Mouse (Mus musculus) neural tube, embryonic 14.5 days (tissue): Measurements from ENCODE around the gene Gm21887. TPM values are rescaled to one million over a fixed set of nuclear protein-coding genes. Genes with fewer than 3 reads are reported as not detected.
"Not testable (repeated sequence)": the region's sequence is repeated elsewhere in the genome, so short reads cannot be mapped to it uniquely, and the experiment has no call there.

ENCODE experiments used
- ATAC-seq: fragments of 200-750 bp; cut with Nextera tagmentation; 2 replicates; pipeline ENCODE4 v1.8.0; 2017; ENCODE audit warnings: low read depth, mild to moderate bottlenecking, moderate TSS enrichment, moderate library complexity
- H3K27ac ChIP-seq: fragments of 300-500 bp; sonication (generic); 2 replicates; pipeline ENCODE4 v1.5.1; 2014; ENCODE audit warnings: low read depth, mild to moderate bottlenecking, control low read depth, low read length, moderate library complexity, mixed read lengths
- H3K27me3 ChIP-seq: fragments of 300-500 bp; sonication (generic); 2 replicates; pipeline ENCODE4 v1.6.1; 2014; ENCODE audit warnings: low read length; ENCODE audit not compliant: control insufficient read depth, insufficient read depth
- H3K36me3 ChIP-seq: fragments of 300-500 bp; sonication (generic); 2 replicates; pipeline ENCODE4 v1.6.1; 2014; ENCODE audit warnings: low read length, mixed read lengths; ENCODE audit not compliant: control insufficient read depth, insufficient read depth
- H3K4me1 ChIP-seq: fragments of 300-500 bp; sonication (generic); 2 replicates; pipeline ENCODE4 v1.6.1; 2014; ENCODE audit warnings: low read length; ENCODE audit not compliant: control insufficient read depth, insufficient read depth
- H3K4me2 ChIP-seq: fragments of 300-500 bp; sonication (generic); 2 replicates; pipeline ENCODE4 v1.6.1; 2014; ENCODE audit warnings: mild to moderate bottlenecking, low read depth, low read length, control low read depth
- H3K4me3 ChIP-seq: fragments of 300-500 bp; sonication (generic); 2 replicates; pipeline ENCODE4 v1.5.1; 2014; ENCODE audit warnings: low read depth, low read length, control low read depth, mixed read lengths
- H3K9ac ChIP-seq: fragments of 300-500 bp; sonication (generic); replicated peaks from 2 replicates; pipeline ENCODE4 v1.6.1; 2014; ENCODE audit warnings: low read depth, mild to moderate bottlenecking, control low read depth, low read length, mixed read lengths
- H3K9me3 ChIP-seq: fragments of 300-500 bp; sonication (generic); 2 replicates; pipeline ENCODE4 v1.6.1; 2016; ENCODE audit warnings: low read length; ENCODE audit not compliant: control insufficient read depth
- WGBS: fragments of 180-500 bp; shearing (Covaris S2); extraction: QIAGEN DNeasy Blood & Tissue Kit; methylation state at CpG from one replicate; pipeline ENCODE4 v1.1.7; 2014; 5-methylcytosine and 5-hydroxymethylcytosine counted together
- polyA plus RNA-seq: library from polyadenylated mRNA; unstranded; fragments of >200 nt; fragmentation: Nextera tagmentation; extraction: Ambion mirVana; gene quantifications from 2 replicates; pipeline ENCODE4 v1.2.1, GENCODE M21; 2014

Gm21887 gene
- polyA plus RNA-seq, 1 experiment from 2014 or later, result 359 TPM

DNA sequence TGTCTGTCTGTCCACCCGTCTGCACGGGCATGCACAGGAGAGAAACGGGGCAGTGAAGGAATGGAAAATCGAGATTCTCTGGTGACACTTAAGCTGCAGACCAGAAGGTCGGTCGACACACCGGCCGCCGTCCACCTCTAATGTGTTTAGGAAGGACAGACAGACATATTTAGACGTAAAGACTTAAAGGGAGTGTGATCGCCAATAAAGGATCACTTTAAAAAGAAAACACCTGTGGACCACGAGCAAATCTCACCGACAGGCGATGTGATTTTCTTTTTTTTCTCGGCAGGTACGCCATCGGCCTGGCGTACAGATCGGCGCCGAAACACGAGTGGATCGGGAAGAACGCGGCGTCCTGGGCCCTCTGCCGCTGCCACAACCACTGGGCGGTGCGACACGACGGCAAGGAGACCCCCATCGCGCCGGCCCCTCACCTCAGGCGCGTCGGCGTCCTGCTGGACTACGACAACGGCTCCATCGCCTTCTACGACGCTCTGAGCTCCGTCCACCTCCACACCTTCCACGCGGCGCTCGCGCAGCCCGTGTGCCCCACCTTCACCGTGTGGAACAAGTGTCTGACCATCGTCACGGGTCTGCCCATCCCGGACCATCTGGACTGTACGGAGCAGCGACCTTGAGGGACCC is 20.8 kb upstream of the Gm21887 start:
- not testable (repeated sequence) for H3K4me2 ChIP-seq, H3K4me1 ChIP-seq, H3K27ac ChIP-seq, H3K9ac ChIP-seq, ATAC-seq, H3K4me3 ChIP-seq, H3K27me3 ChIP-seq
- H3K36me3 ChIP-seq, result peaks cover 30% of the 10 kb centered on the region
- peaks cover 42% of the 10 kb centered on the region for H3K9me3 ChIP-seq
- 87% methylated on average over 56 of the region's 56 CpGs for WGBS

DNA sequence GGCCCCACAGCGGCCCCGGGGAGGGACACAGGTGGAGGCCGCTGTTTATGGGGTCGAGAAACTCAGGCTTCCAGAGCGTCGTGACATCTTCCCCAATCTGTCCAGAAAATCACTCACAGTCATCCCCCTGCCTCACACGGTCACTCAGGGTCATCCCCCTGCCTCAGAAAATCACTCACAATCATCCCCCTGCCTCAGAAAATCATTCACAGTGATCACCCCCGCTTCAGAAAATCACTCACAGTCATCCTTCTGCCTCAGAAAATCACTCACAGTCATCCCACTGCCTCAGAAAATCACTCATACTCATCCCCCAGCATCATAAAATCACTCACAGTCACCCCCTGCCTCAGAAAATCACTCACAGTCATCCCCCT is 20.3 kb upstream of the Gm21887 start:
- H3K4me2 ChIP-seq, H3K27ac ChIP-seq, H3K4me1 ChIP-seq, ATAC-seq, H3K9ac ChIP-seq, H3K27me3 ChIP-seq, H3K4me3 ChIP-seq: not testable (repeated sequence)
- peaks cover 28% of the 10 kb centered on the region for H3K36me3 ChIP-seq
- peaks cover 43% of the 10 kb centered on the region for H3K9me3 ChIP-seq
- 82% methylated on average over 8 of the region's 8 CpGs for WGBS

GRCm38 (mm10) chrX:169989691-169990631 is 19.5 kb upstream of the Gm21887 start:
- H3K27me3 ChIP-seq, H3K4me1 ChIP-seq, H3K9ac ChIP-seq, H3K27ac ChIP-seq, ATAC-seq: not testable (repeated sequence)
- peak overlapping the region; percentile 2; the same call in 1 of the 2 replicates for H3K4me3 ChIP-seq
- H3K4me2 ChIP-seq, result peak overlapping the region; percentile 8; the same call in 1 of the 2 replicates
- H3K36me3 ChIP-seq, result peaks cover 21% of the 10 kb centered on the region
- WGBS, result 63% methylated on average over 56 of the region's 56 CpGs
- peaks cover 50% of the 10 kb centered on the region for H3K9me3 ChIP-seq

- peak overlapping the region; percentile 29 for H3K4me2 ChIP-seq
- ATAC-seq, result peak; percentile 60
- H3K27me3 ChIP-seq, H3K4me1 ChIP-seq, H3K4me3 ChIP-seq, H3K9ac ChIP-seq: not testable (repeated sequence)
- WGBS, result 37% methylated on average over 28 of the region's 28 CpGs
- 0 out of 2 replicates have a peak overlapping the region, but pooled peaks have one; percentile 25 for H3K27ac ChIP-seq
- H3K36me3 ChIP-seq, result peaks cover 16% of the 10 kb centered on the region
- H3K9me3 ChIP-seq, result peaks cover 59% of the 10 kb centered on the region
Measured at GRCm38 (mm10) chrX:169991128-169991873, 18.2 kb upstream of the Gm21887 start.

- not testable (repeated sequence) for H3K27me3 ChIP-seq, H3K9ac ChIP-seq, H3K27ac ChIP-seq, H3K4me3 ChIP-seq, H3K4me2 ChIP-seq, H3K4me1 ChIP-seq, ATAC-seq
- Histone ChIP-seq H3K36me3 (peaks cover 16% of the 10 kb centered on the region), H3K9me3 (peaks cover 53% of the 10 kb centered on the region)
- WGBS, result 43% methylated on average over 15 of the region's 15 CpGs
Measured at GRCm38 (mm10) chrX:169992086-169992930, 17.2 kb upstream of the Gm21887 start.

DNA sequence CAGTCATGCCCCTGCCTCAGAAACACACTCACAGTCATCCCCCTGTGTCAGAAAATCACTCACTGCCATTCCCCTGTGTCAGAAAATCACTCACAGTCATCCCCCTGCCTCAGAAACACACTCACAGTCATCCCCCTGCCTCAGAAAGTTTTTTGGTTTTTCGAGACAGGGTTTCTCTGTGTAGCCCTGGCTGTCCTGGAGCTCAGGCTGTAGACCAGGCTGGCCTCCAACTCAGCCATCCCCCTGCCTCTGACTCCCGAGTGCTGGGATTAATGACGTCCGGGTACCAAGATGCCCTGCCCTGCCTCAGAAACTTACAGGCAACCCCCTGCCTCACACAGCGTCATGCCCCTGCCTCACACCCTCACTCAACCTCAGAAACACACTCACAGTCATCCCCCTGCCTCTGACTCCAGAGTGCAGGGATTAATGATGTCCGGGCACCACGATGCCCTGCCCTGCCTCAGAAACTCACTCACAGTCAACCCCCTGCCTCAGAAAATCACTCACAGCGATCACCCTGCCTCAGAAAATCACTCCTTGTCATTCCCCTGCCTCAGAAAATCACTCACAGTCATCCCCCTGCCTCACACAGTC is 16.4 kb upstream of the Gm21887 start:
- H3K4me3 ChIP-seq, H3K27me3 ChIP-seq, H3K27ac ChIP-seq, ATAC-seq, H3K4me2 ChIP-seq, H3K9ac ChIP-seq: not testable (repeated sequence)
- peaks cover 53% of the 10 kb centered on the region for H3K9me3 ChIP-seq
- 57% methylated on average over 8 of the region's 8 CpGs for WGBS
- peaks cover 12% of the 10 kb centered on the region; the same call in 1 of the 2 replicates for H3K4me1 ChIP-seq
- H3K36me3 ChIP-seq, result peaks cover 16% of the 10 kb centered on the region

DNA sequence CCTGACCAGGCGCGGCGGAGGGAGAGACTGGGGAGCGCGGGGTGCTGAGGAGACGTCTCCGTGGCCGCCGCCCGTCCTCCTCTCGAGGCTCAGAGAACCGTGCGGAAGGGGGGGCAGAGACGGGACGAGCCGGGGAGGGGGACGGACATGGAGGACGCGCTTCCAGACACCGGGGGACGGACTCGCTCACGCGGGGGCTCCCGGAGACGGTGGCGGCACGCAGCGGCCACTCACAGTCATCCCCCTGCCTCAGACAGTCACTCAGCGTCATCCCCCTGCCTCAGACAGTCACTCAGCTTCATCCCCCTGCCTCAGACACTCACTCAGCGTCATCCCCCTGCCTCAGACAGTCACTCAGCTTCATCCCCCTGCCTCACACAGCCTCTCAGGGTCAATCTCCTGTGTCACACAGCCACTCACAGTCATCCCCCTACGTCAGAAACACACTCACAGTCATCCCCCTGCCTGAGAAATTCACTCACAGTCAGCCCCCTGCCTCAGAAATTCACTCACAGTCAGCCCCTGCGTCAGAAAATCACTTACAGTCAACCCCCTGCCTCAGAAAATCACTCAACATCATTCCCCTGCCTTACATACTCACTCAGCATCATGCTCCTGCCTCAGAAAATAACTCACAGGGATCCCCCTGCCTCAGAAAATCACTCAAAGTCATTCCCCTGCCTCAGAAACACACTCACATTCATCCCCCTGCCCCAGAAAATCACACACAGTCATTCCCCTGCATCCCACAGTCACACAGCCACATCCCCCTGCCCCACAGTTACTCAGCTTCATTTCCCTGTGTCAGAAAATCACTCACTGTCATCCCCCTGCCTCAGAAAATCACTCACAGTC is 15.2 kb upstream of the Gm21887 start:
- ATAC-seq, H3K27me3 ChIP-seq, H3K27ac ChIP-seq, H3K36me3 ChIP-seq, H3K9ac ChIP-seq, H3K4me2 ChIP-seq, H3K4me3 ChIP-seq: not testable (repeated sequence)
- H3K4me1 ChIP-seq, result peaks cover 12% of the 10 kb centered on the region; the same call in 1 of the 2 replicates
- peaks cover 47% of the 10 kb centered on the region for H3K9me3 ChIP-seq
- WGBS, result 70% methylated on average over 33 of the region's 33 CpGs
